Mouse (Mus musculus) small intestine, adult 2 months (tissue): ENCODE results near the gene Nrip1.

Source experiments
- CTCF ChIP-seq: fragments of 200-500 bp; IDR thresholded peaks from 2 replicates; pipeline ENCODE4 v1.5.1; 2012; ENCODE audit warnings: low read depth, mild to moderate bottlenecking, control low read depth, inconsistent platforms, low read length, moderate library complexity, mixed read lengths; ENCODE audit not compliant: insufficient replicate concordance, insufficient read length; ENCODE audit errors: extremely low read depth
- POLR2A ChIP-seq: fragments of 200-500 bp; IDR thresholded peaks from 2 replicates; pipeline ENCODE4 v1.6.1; 2012; ENCODE audit warnings: low read depth, mild to moderate bottlenecking, control low read depth, inconsistent platforms, low read length, moderate library complexity

- no peak for TF ChIP-seq CTCF
- TF ChIP-seq POLR2A: no peak
Measured at GRCm38 (mm10) chr16:76280365-76280764, 93.3 kb downstream of the Nrip1 start.
